Mouse (Mus musculus): ENCODE measurements around the gene Hs3st1. TPM values are rescaled to one million over a fixed set of nuclear protein-coding genes. Genes with fewer than 3 reads are reported as not detected.

Hs3st1 gene
- polyA plus RNA-seq, 2 experiments = 16.5 to 17.9 TPM

- 55% methylated on average over 6 of the region's 6 CpGs for WGBS
- Histone ChIP-seq H3K9me3 (ENCODE audit: control insufficient read depth, low read length) (no peaks in the 10 kb centered on the region), H3K27ac (replicated peaks; ENCODE audit: low read depth, low read length) (no peak overlapping the region), H3K9ac (ENCODE audit: low read depth, low read length, severe bottlenecking) (no peak overlapping the region), H3K4me2 (replicated peaks; ENCODE audit: low read depth, low read length, severe bottlenecking) (peak overlapping the region; percentile 96; the same call in 1 of the 2 replicates), H3K27me3 (ENCODE audit: control insufficient read depth, insufficient read depth, low read length) (peaks cover 15% of the 10 kb centered on the region), H3K36me3 (ENCODE audit: control insufficient read depth, insufficient read depth, low read length) (no peaks in the 10 kb centered on the region), H3K4me3 (replicated peaks; ENCODE audit: low read length) (peak overlapping the region; percentile 61), H3K4me1 (ENCODE audit: control insufficient read depth, insufficient read depth, low read length) (peaks cover 4% of the 10 kb centered on the region)
- DNase-seq (ENCODE audit: low spot score) (no peak), ATAC-seq (ENCODE audit: low FRiP score, low read depth) (no peak)
- TF ChIP-seq POLR2A (IDR thresholded peaks at IDR 0.05; ENCODE audit: borderline replicate concordance, extremely low read depth, insufficient read depth, insufficient read length) = no peak
These were observed 113.0 kb downstream of the Hs3st1 start for GRCm38 (mm10) chr5:39642222-39642770.

- ATAC-seq (ENCODE audit: low FRiP score, low read depth) = no peak
- no peak for TF ChIP-seq POLR2A (IDR thresholded peaks at IDR 0.05; ENCODE audit: borderline replicate concordance, extremely low read depth, insufficient read depth, insufficient read length)
- DNase-seq (ENCODE audit: low spot score) = peak; percentile 71
- no peaks in the 10 kb centered on the region for H3K9me3 ChIP-seq (ENCODE audit: control insufficient read depth, low read length)
- H3K27ac ChIP-seq (replicated peaks; ENCODE audit: low read depth, low read length) = no peak overlapping the region
- no peak overlapping the region for H3K9ac ChIP-seq (ENCODE audit: low read depth, low read length, severe bottlenecking)
- 42% methylated on average over 10 of the region's 10 CpGs for WGBS
- H3K27me3 ChIP-seq (ENCODE audit: control insufficient read depth, insufficient read depth, low read length) = peaks cover 10% of the 10 kb centered on the region; the same call in 1 of the 2 replicates
- no peak overlapping the region for H3K4me2 ChIP-seq (replicated peaks; ENCODE audit: low read depth, low read length, severe bottlenecking)
- peaks cover 4% of the 10 kb centered on the region for H3K4me1 ChIP-seq (ENCODE audit: control insufficient read depth, insufficient read depth, low read length)
- H3K4me3 ChIP-seq (replicated peaks; ENCODE audit: low read length) = no peak overlapping the region
- no peaks in the 10 kb centered on the region for H3K36me3 ChIP-seq (ENCODE audit: control insufficient read depth, insufficient read depth, low read length)
These were observed 115.7 kb downstream of the Hs3st1 start for GRCm38 (mm10) chr5:39639438-39640177.

GRCm38 (mm10) chr5:39638926-39639325, 116.3 kb downstream of the Hs3st1 start:
- Histone ChIP-seq H3K27ac (replicated peaks; ENCODE audit: low read depth, low read length) (no peak overlapping the region), H3K4me2 (replicated peaks; ENCODE audit: low read depth, low read length, severe bottlenecking) (no peak overlapping the region), H3K9me3 (ENCODE audit: control insufficient read depth, low read length) (no peaks in the 10 kb centered on the region), H3K4me3 (replicated peaks; ENCODE audit: low read length) (no peak overlapping the region), H3K27me3 (ENCODE audit: control insufficient read depth, insufficient read depth, low read length) (peaks cover 10% of the 10 kb centered on the region; the same call in 1 of the 2 replicates), H3K9ac (ENCODE audit: low read depth, low read length, severe bottlenecking) (no peak overlapping the region), H3K36me3 (ENCODE audit: control insufficient read depth, insufficient read depth, low read length) (no peaks in the 10 kb centered on the region), H3K4me1 (ENCODE audit: control insufficient read depth, insufficient read depth, low read length) (peaks cover 4% of the 10 kb centered on the region)
- DNase-seq (ENCODE audit: low spot score) (no peak), ATAC-seq (ENCODE audit: low FRiP score, low read depth) (no peak)
- no peak for TF ChIP-seq POLR2A (IDR thresholded peaks at IDR 0.05; ENCODE audit: borderline replicate concordance, extremely low read depth, insufficient read depth, insufficient read length)
- 68% methylated on average over 5 of the region's 5 CpGs for WGBS

GRCm38 (mm10) chr5:39637874-39638273, 117.4 kb downstream of the Hs3st1 start:
- DNase-seq (ENCODE audit: low spot score) = no peak
- 81% methylated on average over 6 of the region's 6 CpGs for WGBS
- TF ChIP-seq POLR2A (IDR thresholded peaks at IDR 0.05; ENCODE audit: borderline replicate concordance, extremely low read depth, insufficient read depth, insufficient read length) = no peak

GRCm38 (mm10) chr5:39636090-39636489, 119.2 kb downstream of the Hs3st1 start:
- no peak overlapping the region for H3K4me2 ChIP-seq (replicated peaks; ENCODE audit: low read depth, low read length, severe bottlenecking)
- WGBS = 83% methylated on average over 3 of the region's 3 CpGs
- H3K36me3 ChIP-seq (ENCODE audit: control insufficient read depth, insufficient read depth, low read length) = no peaks in the 10 kb centered on the region
- no peaks in the 10 kb centered on the region; the same call in 1 of the 2 replicates for H3K4me1 ChIP-seq (ENCODE audit: control insufficient read depth, insufficient read depth, low read length)
- TF ChIP-seq POLR2A (IDR thresholded peaks at IDR 0.05; ENCODE audit: borderline replicate concordance, extremely low read depth, insufficient read depth, insufficient read length) = no peak
- no peak overlapping the region for H3K27ac ChIP-seq (replicated peaks; ENCODE audit: low read depth, low read length)
- ATAC-seq (ENCODE audit: low FRiP score, low read depth) (no peak), DNase-seq (ENCODE audit: low spot score) (no peak)
- no peak overlapping the region for H3K4me3 ChIP-seq (replicated peaks; ENCODE audit: low read length)
- H3K9ac ChIP-seq (ENCODE audit: low read depth, low read length, severe bottlenecking) = no peak overlapping the region
- H3K9me3 ChIP-seq (ENCODE audit: control insufficient read depth, low read length) = no peaks in the 10 kb centered on the region
- H3K27me3 ChIP-seq (ENCODE audit: control insufficient read depth, insufficient read depth, low read length) = no peaks in the 10 kb centered on the region

More at GRCm38 (mm10) chr5:39637874-39638273, 117.4 kb downstream of the Hs3st1 start:
- no peaks in the 10 kb centered on the region for H3K36me3 ChIP-seq (ENCODE audit: control insufficient read depth, insufficient read depth, low read length)
- no peak for ATAC-seq (ENCODE audit: low FRiP score, low read depth)
- H3K9ac ChIP-seq (ENCODE audit: low read depth, low read length, severe bottlenecking) = no peak overlapping the region
- H3K4me1 ChIP-seq (ENCODE audit: control insufficient read depth, insufficient read depth, low read length) = no peaks in the 10 kb centered on the region; the same call in 1 of the 2 replicates
- no peaks in the 10 kb centered on the region for H3K9me3 ChIP-seq (ENCODE audit: control insufficient read depth, low read length)
- H3K4me3 ChIP-seq (replicated peaks; ENCODE audit: low read length) = no peak overlapping the region
- H3K27ac ChIP-seq (replicated peaks; ENCODE audit: low read depth, low read length) = no peak overlapping the region
- H3K4me2 ChIP-seq (replicated peaks; ENCODE audit: low read depth, low read length, severe bottlenecking) = no peak overlapping the region
- peaks cover 7% of the 10 kb centered on the region; the same call in 1 of the 2 replicates for H3K27me3 ChIP-seq (ENCODE audit: control insufficient read depth, insufficient read depth, low read length)
